Mouse (Mus musculus): ENCODE results near the gene Bbs9.

GRCm38 (mm10) chr9:22624966-22625365, 149.5 kb downstream of the Bbs9 start:
- TF ChIP-seq POLR2A (IDR thresholded peaks at IDR 0.05; ENCODE audit: low read depth, low read length), result no peak
- peak; percentile 52 for TF ChIP-seq CTCF (conservative IDR thresholded peaks at IDR 0.05; ENCODE audit: insufficient read depth, insufficient read length, low read depth, low read length)
